Mouse (Mus musculus) thymus, postnatal 4 days (tissue): ENCODE results near the gene AC161166.1.
"Not testable (repeated sequence)": the region's sequence is repeated elsewhere in the genome, so short reads cannot be mapped to it uniquely, and the experiment has no call there.

ENCODE experiments used
- DNase-seq: peaks from one replicate; pipeline ENCODE4 v3.0.0; 2021

Gene AC161166.1

DNA sequence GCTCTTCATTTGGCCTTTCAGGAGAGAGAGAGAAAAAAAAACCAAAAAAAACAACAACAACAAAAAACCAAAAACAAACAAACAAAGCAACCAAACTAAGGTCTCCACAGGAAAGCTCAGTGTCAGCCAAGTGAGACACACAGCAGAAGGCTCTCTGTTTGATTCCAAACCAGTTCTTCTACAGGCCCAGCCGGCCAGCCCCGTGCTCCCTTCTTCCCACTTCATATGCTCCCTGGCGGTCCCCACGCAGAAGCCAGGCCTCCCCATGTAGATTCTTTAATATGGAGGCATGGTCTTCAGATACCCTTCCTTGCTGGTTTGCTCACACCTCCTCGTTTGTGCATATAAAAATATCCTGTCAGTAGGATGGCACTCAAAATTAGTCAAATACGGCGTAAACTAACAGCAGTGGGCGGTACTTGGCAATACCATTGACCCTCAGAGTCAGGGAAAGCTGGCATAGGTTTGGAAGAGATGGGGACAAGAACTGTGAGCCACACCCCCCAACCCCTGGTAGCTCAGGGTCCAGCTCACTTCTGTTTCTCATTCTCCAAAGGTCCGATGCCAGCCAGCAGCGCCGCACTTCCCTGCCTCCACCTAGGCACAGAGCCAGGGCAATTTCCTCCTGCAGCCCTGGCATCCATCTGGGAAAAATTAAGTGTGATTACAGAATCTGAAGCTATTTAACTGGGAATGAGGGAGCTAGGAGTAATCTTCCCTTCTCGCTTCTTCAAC, 13.6 kb upstream of the AC161166.1 start:
- no peak for DNase-seq

DNA sequence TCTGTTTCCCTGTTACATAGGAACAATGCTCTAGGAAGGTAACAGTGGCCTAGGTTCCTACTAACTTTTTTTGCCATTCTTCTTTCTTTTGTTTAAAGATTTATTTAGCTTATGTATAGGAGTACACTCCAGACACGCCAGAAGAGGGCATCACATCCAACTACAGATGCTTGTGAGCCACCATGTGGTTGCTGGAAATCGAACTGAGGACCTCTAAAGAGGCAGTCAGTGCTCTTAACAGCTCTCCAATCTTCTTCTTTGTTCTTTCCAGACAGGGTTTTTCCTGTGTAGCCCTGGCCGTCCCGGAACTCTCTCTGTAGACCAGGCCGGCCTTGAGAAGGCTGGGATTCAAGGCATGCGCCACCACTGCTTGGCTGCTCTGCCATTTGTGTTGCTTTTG, 12.7 kb upstream of the AC161166.1 start:
- no peak for DNase-seq

DNA sequence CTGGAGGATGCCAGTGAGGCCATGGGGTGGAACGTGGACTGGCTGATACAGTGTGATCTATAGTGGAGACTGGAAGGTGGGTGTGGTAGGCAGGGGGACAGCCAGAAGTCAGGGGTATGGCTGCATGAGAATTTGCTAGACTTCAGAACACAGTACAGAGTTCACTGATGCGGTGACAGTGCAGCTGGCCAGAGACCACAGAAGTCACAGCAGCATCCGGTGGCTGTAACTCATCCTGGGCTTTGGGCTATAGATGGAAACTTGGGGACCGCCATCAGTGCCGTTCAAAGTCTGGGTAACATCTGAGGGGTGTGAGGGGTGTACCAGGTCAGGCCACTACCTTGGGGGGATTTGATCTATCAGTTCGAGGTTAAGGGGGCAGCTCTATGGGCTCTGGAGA, 11.5 kb upstream of the AC161166.1 start:
- no peak for DNase-seq

DNA sequence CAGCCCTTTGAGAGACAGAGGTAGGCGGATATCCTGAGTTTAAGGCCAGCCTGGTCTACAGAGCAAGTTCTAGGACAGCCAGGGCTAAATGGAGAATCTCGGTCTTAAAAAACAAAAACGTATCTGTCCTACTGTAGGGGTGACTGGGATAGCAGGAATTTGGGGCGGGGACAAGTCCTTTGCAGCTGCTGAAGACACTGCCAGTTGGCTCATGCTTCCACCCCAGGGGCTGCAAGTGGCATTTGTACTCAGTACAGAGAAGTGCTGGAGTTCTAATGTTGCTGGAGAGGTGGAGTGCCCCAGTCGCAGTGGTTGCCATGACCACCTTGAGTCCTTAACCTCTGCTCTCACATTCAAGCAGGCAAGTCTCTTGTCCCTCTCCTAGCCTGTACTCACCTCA, 10.6 kb upstream of the AC161166.1 start:
- DNase-seq, result no peak

DNA sequence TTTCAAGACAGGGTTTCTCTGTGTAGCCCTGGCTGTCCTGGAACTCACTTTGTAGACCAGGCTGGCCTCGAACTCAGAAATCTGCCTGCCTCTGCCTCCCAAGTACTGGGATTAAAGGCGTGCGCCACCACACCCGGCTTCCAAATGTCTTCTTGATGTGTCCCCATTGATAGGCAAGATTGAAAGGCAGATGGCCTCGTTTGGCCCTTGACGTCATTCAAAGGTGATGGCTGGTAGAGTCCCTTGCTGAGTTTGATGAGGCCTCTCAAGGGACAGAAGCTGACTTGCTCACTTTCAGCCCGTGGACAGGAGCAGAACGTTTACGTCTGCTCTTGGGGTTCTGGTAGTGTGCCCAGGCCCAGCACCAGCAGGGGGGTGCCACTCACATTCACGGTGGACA, 7.8 kb upstream of the AC161166.1 start:
- DNase-seq, result not testable (repeated sequence)

DNA sequence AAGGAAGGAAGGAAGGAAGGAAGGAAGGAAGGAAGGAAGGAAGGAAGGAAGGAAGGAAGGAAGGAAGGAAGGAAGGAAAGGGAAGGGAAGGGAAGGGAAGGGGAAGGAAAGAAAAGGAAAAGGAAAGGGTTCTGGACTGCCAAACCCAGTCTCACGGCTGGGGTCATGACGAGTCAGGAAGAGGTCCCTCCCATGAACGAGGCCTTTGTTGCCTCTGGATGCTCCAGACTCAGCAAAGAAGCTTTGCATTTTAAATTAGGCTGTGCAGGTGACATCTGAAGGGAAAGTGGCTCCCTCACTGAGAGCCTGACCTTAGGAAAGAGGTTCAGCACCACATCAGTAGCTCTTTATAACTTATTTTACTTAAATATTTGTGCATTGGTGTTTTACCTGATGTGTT, 6.9 kb upstream of the AC161166.1 start:
- no peak for DNase-seq

DNA sequence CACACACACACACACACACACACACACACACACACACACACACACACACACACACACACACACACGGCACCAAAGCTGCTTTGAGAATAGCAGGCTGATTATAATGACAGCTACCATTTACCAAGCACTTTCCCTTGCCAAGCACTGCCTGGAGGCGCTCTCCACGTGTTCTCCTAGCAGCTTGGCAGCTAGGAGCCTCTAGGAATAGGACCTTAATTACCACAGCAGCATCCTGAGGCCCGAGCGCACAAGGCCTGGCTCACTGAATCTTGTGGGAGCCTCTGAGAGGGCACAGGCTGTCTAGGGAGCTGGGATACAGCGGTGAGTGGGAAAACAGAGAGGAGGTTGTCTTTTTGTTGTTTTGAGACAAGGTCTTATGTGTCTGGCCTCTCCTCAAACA, 5.4 kb upstream of the AC161166.1 start:
- DNase-seq, result no peak

DNA sequence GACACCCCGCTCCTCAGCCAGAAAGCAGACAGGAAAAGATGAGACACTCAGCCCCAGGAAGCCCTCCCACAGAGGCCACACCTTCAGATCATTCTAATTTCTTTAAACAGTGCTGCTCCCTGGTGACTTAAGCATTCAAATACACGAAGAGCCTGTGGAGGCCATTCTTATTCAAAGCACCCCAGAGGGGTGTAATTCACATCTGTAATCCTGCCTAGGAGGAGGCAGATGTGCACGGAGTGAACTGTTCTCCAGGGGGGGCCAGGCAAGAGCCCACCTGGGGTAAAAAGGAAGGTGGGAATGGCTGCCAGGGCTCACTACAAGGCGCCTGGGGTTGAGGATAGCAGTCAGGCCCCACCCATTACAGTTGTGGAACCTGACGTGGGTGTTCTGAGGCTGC, 4.8 kb upstream of the AC161166.1 start:
- DNase-seq, result no peak

DNA sequence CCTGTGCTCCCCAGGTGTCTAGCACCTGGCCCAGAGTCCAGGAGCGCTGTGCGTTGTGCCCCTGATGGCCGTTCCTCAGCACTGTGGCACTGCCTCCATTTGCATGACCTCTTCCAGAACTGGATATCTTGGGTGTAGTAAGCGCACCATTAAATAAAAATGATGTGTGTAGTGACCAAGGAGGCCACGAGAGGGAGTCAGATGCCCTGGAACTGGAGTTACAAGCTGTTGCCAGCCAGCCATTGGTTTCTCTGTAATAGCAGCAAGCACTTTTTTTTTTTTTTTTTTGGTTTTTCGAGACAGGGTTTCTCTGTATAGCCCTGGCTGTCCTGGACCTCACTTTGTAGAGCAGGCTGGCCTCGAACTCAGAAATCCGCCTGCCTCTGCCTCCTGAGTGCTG, 4.1 kb upstream of the AC161166.1 start:
- DNase-seq, result peak; percentile 62

DNA sequence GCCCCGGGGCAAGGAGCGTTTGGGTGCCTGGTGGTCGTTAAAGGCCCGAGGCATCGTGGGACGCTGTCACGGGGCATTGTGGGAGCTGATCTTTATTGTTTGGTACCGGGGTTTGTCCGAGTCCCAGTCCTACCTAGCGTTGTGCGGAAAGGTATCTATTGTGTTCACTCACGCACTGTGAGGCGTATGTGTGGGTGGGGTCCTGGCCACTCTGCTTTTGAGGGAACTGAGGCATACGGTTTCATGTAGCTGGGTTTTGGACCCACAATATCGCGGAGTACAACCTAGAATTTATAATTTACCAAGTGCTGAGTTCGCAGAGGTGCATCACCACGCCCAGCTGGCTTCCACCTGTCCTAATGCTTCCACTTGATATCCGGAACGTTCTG, 4.5 kb downstream of the AC161166.1 start:
- DNase-seq, result no peak

DNA sequence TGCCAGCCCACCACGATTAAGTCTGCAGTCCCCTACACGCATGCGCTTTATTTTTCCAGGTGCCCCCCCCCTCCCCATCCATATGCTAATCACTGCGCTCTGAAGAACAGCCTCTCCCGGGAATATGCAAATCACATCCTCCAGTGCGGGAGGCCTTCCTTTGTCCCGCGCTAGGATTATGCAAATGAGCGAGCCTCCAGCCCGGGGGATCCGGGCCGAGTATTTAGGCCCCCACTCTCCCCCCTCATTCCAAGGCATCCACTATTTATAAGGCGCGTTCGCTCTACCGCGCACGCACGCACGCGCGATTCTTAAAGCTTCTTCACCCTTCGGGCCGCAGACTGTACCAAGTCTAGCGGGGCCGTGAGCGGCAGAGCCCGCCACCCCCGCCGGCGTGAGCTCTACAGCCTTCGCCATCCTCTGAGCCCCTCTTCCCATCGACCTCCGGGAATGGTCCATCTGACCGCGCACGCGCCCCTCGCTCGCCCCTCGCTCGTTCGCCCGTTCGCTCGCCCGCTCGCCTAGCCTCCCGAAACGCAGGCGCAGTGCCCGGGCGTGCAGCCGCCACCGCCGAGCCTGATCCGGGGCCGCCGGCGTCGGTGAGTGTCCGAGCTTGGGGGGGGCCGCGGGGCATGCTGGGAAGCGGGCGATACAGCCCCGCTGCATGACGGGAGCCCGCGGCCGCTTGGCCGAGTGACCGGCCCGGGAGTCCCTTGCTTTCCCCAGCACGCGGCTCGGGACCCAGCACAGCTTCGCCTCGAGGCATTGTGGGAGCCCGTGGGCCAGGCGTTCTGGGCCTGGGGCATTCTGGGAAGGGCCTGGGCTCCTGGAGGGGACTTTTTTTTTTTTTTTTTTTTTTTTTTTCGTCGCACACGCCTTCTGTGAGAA, 5.2 kb downstream of the AC161166.1 start, which contains the start of gene Zfp428:
TSS of gene Zfp428 (plus strand) at position 169 of the 888 bp plus-strand sequence.
- peak; percentile 77 for DNase-seq

DNA sequence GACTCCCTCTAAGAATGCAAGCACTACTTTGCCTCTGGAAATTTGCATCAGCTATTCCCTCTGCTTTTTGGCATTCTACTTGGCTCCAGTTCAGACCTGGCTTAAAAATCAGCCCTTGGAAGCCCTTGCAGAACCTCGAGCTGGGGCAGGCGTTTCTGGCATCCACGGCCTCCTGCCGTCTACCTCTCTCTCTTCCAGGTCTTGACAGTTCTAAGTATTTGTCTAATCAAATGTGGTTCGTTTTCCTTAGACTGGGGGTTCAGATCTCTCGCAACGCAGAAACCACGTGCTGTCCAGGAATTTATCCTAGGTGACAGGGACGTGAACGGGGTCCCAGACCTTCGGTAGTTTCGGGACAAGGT, 5.8 kb downstream of the AC161166.1 start:
- no peak for DNase-seq

DNA sequence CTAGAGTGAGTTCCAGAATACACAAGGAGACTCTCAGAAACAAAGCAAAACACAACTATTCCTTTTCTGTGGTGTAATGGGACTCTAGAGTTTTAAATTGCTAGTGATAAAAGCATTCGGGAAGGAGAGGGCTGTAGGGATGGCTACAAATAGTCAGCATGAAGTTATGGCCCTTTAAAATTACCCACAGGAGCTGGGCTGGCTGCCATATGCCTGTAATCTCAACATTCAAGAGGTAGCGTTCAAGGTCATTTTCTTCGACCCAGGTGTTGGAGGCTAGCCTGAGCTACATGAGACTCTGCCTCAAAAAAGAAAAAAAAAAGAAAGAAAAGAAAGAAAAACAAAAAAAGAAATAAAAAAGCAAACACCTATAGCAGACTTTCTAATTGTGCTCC, 6.2 kb downstream of the AC161166.1 start:
- no peak for DNase-seq

DNA sequence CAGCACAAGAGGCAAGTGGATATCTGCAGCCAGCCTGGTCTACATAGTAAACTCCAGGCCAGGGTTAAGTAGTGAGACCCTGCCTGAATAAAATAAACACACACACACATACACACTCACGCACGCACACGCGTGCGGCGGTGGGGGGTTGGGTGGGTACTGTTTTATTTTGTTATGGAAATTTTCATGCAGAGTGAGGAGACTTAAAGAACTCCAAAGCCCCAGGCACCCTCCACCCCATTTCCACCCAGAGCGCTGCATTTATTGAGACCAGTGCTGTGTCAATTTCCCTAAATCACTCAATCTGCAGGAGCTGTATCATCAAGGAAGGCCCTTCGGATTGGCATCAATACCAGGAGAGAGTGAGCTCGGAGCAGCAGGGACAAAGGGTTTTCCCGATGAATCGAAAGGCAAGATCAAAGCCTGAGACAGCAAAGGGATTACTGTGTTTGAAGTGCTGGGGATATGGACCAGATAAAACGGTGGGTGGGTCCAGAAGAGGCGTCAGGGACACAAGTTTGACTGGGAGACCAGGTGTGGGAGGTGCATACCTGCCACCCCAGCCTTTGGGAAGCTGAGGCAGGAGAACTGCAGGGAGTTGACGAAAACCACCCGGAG, 6.7 kb downstream of the AC161166.1 start:
- no peak for DNase-seq

DNA sequence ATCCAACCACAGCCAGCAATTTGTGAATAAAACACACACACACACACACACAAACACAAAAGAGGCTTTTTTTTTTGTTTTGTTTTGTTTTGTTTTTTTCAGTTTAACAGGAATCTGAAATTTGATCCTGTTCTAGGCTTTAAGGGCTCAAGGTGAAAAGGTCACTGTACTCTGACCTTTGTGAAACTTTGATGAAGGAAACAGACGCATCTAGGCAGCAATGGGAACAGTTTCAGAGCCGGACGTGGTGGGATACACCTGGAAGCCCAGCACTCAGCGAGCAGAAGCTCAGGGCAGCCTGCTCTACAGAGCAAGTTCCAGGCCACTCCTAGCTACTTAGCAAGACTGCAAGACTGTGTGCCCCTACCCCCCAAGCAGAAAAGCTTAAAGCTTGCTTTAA, 7.4 kb downstream of the AC161166.1 start:
- no peak for DNase-seq

DNA sequence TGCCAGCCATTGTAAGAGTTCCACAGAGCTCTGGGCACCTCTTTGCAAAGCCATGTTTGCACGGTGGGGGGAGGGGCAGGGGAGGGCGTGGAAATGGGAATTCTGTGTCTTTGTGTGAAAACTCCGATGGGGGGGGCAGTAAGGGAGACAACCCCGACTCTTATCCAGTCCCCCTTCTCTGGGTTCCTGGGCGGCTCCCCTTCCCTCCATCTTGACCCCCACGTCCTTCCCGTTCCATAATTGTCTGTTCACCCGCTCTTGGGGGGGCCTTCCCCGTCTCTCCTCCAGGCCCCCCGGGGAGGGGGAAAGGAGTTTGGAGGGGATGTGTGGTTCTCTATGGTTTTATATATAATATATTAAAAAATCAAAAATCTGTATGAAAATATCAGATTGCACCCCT, 8.3 kb downstream of the AC161166.1 start:
- DNase-seq, result no peak

DNA sequence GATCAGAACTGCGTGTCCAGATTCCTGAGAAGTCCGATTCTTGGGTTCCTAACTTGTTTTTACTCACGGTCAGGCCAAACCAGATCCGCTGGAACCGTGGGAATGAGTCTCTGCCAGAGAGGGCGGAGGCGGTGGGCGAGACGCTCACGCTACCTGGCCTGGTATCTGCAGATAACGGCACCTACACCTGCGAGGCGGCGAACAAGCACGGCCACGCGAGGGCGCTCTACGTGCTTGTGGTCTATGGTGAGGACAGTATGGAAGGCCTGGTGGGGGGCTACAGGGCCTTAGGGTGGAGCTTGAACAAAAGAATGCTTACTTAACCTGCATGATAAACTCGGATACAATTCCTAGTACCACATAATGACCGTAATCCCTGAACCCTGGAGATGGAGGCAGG, 10.8 kb downstream of the AC161166.1 start:
- DNase-seq, result peak; percentile 81

DNA sequence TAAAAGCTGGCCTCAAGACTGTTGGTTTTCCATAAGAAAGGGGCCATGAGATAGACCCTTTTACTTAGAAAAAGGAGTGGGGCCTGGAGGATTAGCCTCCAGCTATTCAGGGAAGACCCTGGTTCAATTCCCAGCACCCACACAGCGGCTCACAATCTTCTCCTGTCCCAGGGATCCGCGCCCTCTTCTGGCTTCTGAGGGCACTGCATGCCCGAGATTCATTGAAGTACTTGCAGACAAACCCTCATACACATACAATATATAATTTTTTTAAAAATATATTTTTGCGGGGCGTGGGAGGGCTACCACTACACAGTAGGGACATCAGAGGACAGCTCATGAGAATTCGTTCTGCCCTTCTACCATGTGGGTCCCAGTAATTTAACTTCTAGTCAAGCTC, 11.3 kb downstream of the AC161166.1 start:
- DNase-seq, result peak; percentile 80

DNA sequence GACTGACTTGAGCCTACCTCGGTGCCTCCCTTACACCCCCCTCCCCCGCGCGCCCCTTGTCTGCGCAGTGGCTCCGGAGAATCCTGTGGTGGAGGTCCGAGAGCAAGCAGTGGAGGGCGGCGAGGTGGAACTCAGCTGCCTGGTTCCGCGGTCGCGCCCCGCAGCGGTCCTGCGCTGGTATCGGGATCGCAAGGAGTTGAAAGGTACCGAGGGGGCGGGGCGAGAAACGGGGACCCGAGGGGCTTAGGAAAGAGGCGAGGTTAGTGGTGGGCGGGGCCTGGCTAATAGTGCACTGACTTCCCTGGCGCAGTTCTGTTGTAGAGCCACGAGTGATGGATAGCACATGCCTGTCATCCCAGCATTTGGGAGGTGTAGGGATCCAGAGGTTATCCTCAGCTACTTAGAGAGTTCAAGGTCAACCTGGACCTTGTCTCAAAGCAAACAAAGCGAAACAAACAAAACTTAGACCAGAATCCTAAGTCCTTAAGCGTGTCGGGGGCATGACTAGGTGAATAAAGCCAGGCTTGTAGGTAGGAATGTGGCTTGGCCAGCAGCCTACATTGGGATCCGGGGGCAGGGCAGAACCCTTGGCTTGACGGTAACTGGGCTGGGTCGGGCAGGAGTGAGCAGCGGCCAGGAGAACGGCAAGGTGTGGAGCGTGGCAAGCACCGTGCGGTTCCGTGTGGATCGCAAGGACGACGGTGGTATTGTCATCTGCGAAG, 12.2 kb downstream of the AC161166.1 start:
- DNase-seq, result peak; percentile 50

DNA sequence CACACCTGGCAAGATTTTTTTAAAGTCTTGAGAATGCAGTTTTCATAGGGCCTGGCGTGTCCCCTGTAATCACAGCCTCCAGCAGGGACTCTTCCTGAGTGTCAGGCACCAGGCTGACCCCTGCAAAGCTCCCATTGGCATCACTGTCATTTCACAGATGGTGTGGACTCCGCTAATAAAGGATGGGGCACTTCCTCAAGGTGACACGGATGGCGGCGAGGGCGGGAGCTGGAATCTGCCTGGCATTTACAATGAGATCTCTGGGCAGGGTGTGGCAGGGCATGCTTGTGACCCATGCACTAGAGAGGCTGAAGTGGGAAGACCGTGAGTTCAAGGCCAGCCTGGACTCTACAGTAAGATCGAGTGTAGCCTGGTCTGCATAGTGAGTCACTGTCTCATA, 24.0 kb downstream of the AC161166.1 start:
- DNase-seq, result no peak

DNA sequence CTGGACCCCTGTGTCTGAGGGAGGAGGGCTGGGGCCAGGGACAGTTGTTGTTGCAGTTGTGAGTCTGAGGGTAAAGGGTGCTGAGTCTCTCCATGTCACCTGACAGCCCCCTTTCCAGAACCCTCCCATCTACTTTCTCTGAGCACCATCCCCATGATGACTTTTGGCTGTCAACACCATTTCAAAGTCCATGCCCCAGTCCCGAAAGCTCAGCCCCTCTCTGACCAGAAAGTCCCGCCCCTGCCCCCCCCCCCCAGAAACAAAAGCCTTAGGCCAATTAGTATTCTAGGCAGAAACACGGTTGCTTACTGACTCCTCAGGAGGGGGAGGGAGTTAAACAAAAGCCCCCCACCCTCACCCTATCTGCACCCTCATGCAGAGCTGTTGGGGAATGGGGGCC, 24.9 kb downstream of the AC161166.1 start:
- no peak for DNase-seq

DNA sequence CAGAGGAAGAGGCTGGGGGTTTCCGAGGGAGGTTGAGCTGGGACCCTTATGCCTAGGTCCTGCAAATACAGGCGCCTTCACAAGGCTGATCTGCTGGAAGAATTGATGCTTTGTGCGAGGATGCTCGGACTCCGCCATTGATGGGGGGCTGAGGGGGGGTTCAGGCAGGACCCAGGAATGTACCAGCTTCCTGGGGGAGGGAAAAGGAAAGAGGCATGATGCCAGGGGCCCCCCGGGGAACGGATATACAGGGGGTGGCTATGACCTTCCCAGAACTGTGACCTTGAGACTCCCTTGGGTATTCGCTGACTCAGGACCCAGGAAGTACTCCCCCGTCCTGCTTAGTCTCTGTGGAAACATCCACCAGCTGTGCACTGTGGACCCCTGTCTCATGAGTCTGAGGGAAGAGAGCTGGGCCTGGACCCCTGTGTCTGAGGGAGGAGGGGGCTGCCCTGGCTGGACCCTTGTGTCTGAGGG, 25.6 kb downstream of the AC161166.1 start:
- DNase-seq, result no peak

DNA sequence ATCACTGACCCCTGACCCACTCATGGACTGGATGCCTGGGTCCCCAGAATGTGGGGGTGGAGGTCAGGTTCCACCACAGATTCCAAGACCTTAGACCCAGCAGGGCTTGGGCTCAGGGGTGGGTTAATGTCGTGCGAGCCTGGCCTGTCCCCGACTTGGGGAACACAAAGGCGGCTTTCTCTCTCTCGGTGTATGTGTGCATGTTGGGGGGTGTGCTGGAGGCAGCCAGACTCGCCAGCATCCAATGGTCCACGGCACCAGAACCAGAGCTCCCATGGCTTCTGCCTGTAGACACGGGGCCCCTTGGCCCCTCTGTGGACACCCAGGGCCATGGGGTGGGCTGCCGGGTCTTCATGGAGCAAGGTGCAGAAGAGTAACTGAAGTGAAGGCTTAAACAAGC, 26.8 kb downstream of the AC161166.1 start:
- no peak for DNase-seq
